Mouse (Mus musculus) bone marrow macrophage, adult 2 months (primary cell): ENCODE results near the gene Klhl36. TPM values are rescaled to one million over a fixed set of nuclear protein-coding genes. Genes with fewer than 3 reads are reported as not detected.
A peak's percentile ranks its signal among the peaks of the same experiment; 100 is the strongest.

ENCODE experiments used
- H3K27ac ChIP-seq: 2 replicates; pipeline ENCODE4 v1.5.1; 2012; ENCODE audit warnings: low read depth, low read length; ENCODE audit not compliant: insufficient read depth
- H3K4me1 ChIP-seq: 2 replicates; pipeline ENCODE4 v1.6.1; 2012; ENCODE audit warnings: low read length; ENCODE audit not compliant: control insufficient read depth, insufficient read depth
- H3K4me3 ChIP-seq: 2 replicates; pipeline ENCODE4 v1.5.1; 2012; ENCODE audit warnings: mild to moderate bottlenecking, low read length, moderate library complexity; ENCODE audit not compliant: insufficient read depth
- CTCF ChIP-seq: IDR thresholded peaks from 2 replicates; pipeline ENCODE4 v1.5.1; 2012; ENCODE audit warnings: low read depth, mild to moderate bottlenecking, low read length, moderate library complexity
- POLR2A ChIP-seq: IDR thresholded peaks from 2 replicates; pipeline ENCODE4 v1.6.1; 2012; ENCODE audit warnings: mild to moderate bottlenecking, low read depth, low read length, borderline replicate concordance
- polyA plus RNA-seq: library from polyadenylated mRNA; stranded (reverse); fragments of >200 nt; gene quantifications from 2 replicates; pipeline ENCODE4 v1.2.4, GENCODE M21; 2012; ENCODE audit not compliant: missing spikeins, insufficient read depth, insufficient read length

The Klhl36 gene
- polyA plus RNA-seq, 1 experiment: 7.6 TPM

- H3K27ac ChIP-seq: no peak overlapping the region
- TF ChIP-seq POLR2A: no peak
- TF ChIP-seq CTCF: no peak
- H3K4me1 ChIP-seq: 0 out of 2 replicates have a peak, but pooled peaks cover 4% of the 10 kb centered on the region
- no peak overlapping the region for H3K4me3 ChIP-seq
Observed at GRCm38 (mm10) chr8:119897933-119898332, 35.9 kb downstream of the Klhl36 start.

GRCm38 (mm10) chr8:119901349-119901748, 39.3 kb downstream of the Klhl36 start:
- Histone ChIP-seq H3K4me3 (no peak overlapping the region), H3K4me1 (0 out of 2 replicates have a peak, but pooled peaks cover 4% of the 10 kb centered on the region), H3K27ac (no peak overlapping the region)
- no peak for TF ChIP-seq POLR2A

- Histone ChIP-seq H3K4me3 (no peak overlapping the region), H3K4me1 (0 out of 2 replicates have a peak, but pooled peaks cover 4% of the 10 kb centered on the region)
- no peak for TF ChIP-seq POLR2A
- no peak for TF ChIP-seq CTCF
Observed at GRCm38 (mm10) chr8:119901952-119902351, 39.9 kb downstream of the Klhl36 start.

GRCm38 (mm10) chr8:119904323-119904911, 42.4 kb downstream of the Klhl36 start:
- H3K27ac ChIP-seq: no peak overlapping the region
- H3K4me1 ChIP-seq: no peaks in the 10 kb centered on the region
- H3K4me3 ChIP-seq: no peak overlapping the region
- TF ChIP-seq CTCF (no peak), POLR2A (no peak)

More at GRCm38 (mm10) chr8:119901952-119902351, 39.9 kb downstream of the Klhl36 start:
- no peak overlapping the region for H3K27ac ChIP-seq

GRCm38 (mm10) chr8:119909944-119910546, 48.0 kb downstream of the Klhl36 start, which contains the start of gene Usp10:
TSS of gene Usp10 (plus strand) at chr8:119910360.
- Histone ChIP-seq H3K4me1 (peaks cover 30% of the 10 kb centered on the region), H3K27ac (peak within 1 kb of the TSS; percentile 53), H3K4me3 (peak within 1 kb of the TSS; percentile 88)
- no peak for TF ChIP-seq CTCF
- TF ChIP-seq POLR2A: no peak

GRCm38 (mm10) chr8:119910547-119911257, 48.6 kb downstream of the Klhl36 start, which contains the start of gene Gm20388:
TSS of gene Gm20388 (plus strand) at chr8:119910841.
- TF ChIP-seq CTCF (no peak), POLR2A (no peak)
- Histone ChIP-seq H3K4me1 (peaks cover 32% of the 10 kb centered on the region), H3K27ac (peak within 1 kb of the TSS; percentile 53), H3K4me3 (peak within 1 kb of the TSS; percentile 88)

GRCm38 (mm10) chr8:119911258-119911962, 49.3 kb downstream of the Klhl36 start:
- H3K4me3 ChIP-seq: peak overlapping the region; percentile 88
- H3K27ac ChIP-seq: peak overlapping the region; percentile 50
- no peak for TF ChIP-seq POLR2A
- TF ChIP-seq CTCF: no peak
- H3K4me1 ChIP-seq: peaks cover 37% of the 10 kb centered on the region

- peak overlapping the region; percentile 88 for H3K4me3 ChIP-seq
- TF ChIP-seq POLR2A (no peak), CTCF (no peak)
- H3K27ac ChIP-seq: no peak overlapping the region
- peaks cover 37% of the 10 kb centered on the region for H3K4me1 ChIP-seq
Observed at GRCm38 (mm10) chr8:119912643-119913042, 50.6 kb downstream of the Klhl36 start.

GRCm38 (mm10) chr8:119913181-119913580, 51.1 kb downstream of the Klhl36 start:
- TF ChIP-seq CTCF (no peak), POLR2A (no peak)
- Histone ChIP-seq H3K4me3 (no peak overlapping the region), H3K4me1 (peaks cover 37% of the 10 kb centered on the region), H3K27ac (no peak overlapping the region)

GRCm38 (mm10) chr8:119914161-119914560, 52.1 kb downstream of the Klhl36 start:
- Histone ChIP-seq H3K27ac (no peak overlapping the region), H3K4me3 (no peak overlapping the region), H3K4me1 (peaks cover 37% of the 10 kb centered on the region)
- no peak for TF ChIP-seq POLR2A
- no peak for TF ChIP-seq CTCF
